Mouse (Mus musculus) olfactory bulb, adult 2 months (tissue): ENCODE results near the gene Hmgb1. TPM values are rescaled to one million over a fixed set of nuclear protein-coding genes. Genes with fewer than 3 reads are reported as not detected.

Experiments
- H3K27ac ChIP-seq: fragments of 200-500 bp; 2 replicates; pipeline ENCODE4 v1.5.1; 2012; ENCODE audit warnings: low read depth, low read length; ENCODE audit not compliant: insufficient read depth
- H3K4me1 ChIP-seq: fragments of 200-500 bp; 2 replicates; pipeline ENCODE4 v1.6.1; 2012; ENCODE audit warnings: low read length; ENCODE audit not compliant: control insufficient read depth, insufficient read depth
- H3K4me3 ChIP-seq: fragments of 200-500 bp; 2 replicates; pipeline ENCODE4 v1.5.1; 2012; ENCODE audit warnings: mild to moderate bottlenecking, low read depth, low read length, moderate library complexity; ENCODE audit not compliant: insufficient read depth
- CTCF ChIP-seq: fragments of 200-500 bp; IDR thresholded peaks from 2 replicates; pipeline ENCODE4 v1.5.1; 2012; ENCODE audit warnings: low read depth, mild to moderate bottlenecking, low read length, moderate library complexity; ENCODE audit not compliant: insufficient read depth
- POLR2A ChIP-seq: fragments of 200-500 bp; IDR thresholded peaks from 2 replicates; pipeline ENCODE4 v1.6.1; 2012; ENCODE audit warnings: mild to moderate bottlenecking, low read depth, low read length, moderate library complexity; ENCODE audit not compliant: insufficient read depth
- WGBS: fragments of 180-500 bp; shearing (Covaris S2); methylation state at CpG from one replicate; pipeline ENCODE4 v1.1.7; 2018; 5-methylcytosine and 5-hydroxymethylcytosine counted together
- polyA plus RNA-seq: library from polyadenylated mRNA; stranded (reverse); fragments of >200 nt; gene quantifications from 2 replicates; pipeline ENCODE4 v1.2.4, GENCODE M21; 2012; ENCODE audit warnings: low replicate concordance; ENCODE audit not compliant: missing spikeins, insufficient read depth, insufficient read length

The Hmgb1 gene
- polyA plus RNA-seq, 1 experiment, result 501 TPM

GRCm38 (mm10) chr5:148998512-148998911 is 185.8 kb downstream of the Hmgb1 start:
- 92% methylated on average over 14 of the region's 14 CpGs for WGBS
- no peak for TF ChIP-seq POLR2A
- Histone ChIP-seq H3K27ac (no peak overlapping the region), H3K4me3 (no peak overlapping the region), H3K4me1 (peaks cover 12% of the 10 kb centered on the region)

- peaks cover 12% of the 10 kb centered on the region for H3K4me1 ChIP-seq
- H3K27ac ChIP-seq, result no peak overlapping the region
- 34% methylated on average over 4 of the region's 4 CpGs for WGBS
- TF ChIP-seq POLR2A, result no peak
- no peak for TF ChIP-seq CTCF
- no peak overlapping the region for H3K4me3 ChIP-seq
These were observed 187.6 kb downstream of the Hmgb1 start for GRCm38 (mm10) chr5:148996709-148997037.

Other genes with a start within 250 kb of the Hmgb1 start
- not detected in 2 replicates for gene Gm42791, start 189.3 kb downstream of the Hmgb1 start, polyA plus RNA-seq
- gene Uspl1, start 139 bp downstream of the Hmgb1 start, polyA plus RNA-seq, result not detected in 2 replicates
- gene Alox5ap, start 80.3 kb upstream of the Hmgb1 start, polyA plus RNA-seq, result not detected in 2 replicates
- gene Medag, start 227.3 kb upstream of the Hmgb1 start, polyA plus RNA-seq, result not detected in 2 replicates